Mouse (Mus musculus) layer of hippocampus, adult 18-20 months (tissue): ENCODE data around the gene 1700025G04Rik. TPM values are rescaled to one million over a fixed set of nuclear protein-coding genes. Genes with fewer than 3 reads are reported as not detected.
A peak's percentile ranks its signal among the peaks of the same experiment; 100 is the strongest.

Source experiments
- DNase-seq, 2 experiments: peaks; one replicate each; pipeline ENCODE4 v3.0.0; 2022; ENCODE audit warnings: low spot score in 2 of 2
- total RNA-seq, 2 experiments: library from RNA; stranded (reverse); gene quantifications; 2 replicates each; pipeline ENCODE4 v1.2.3; 2021

1700025G04Rik gene
- total RNA-seq, 2 experiments from 2014 or later = 60.3 to 70.8 TPM

GRCm38 (mm10) chr1:151971581-151971980 is 118.3 kb downstream of the 1700025G04Rik start:
- no peak for DNase-seq

GRCm38 (mm10) chr1:151968126-151968525 is 121.8 kb downstream of the 1700025G04Rik start:
- DNase-seq = no peak

- DNase-seq = no peak
These were observed 125.1 kb downstream of the 1700025G04Rik start for GRCm38 (mm10) chr1:151964811-151965210.

DNA sequence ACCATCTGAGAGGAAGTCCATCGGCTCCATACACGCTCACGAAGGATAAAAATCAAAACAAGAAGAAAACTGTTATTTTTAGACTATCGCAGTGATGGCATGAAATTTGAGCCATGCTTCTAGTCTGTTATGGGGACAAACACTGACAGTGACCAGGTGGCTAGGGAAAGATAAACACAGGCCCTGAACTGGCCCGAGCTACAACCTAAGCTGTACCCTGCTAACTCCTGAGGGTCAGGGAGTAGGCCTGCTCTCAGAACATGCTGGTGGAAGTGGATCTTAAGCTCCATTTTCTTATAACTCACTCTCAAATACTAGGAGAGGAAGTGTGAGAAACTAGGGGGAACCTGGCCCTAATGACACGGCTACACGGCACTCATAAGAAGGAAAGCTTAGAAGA is 126.7 kb downstream of the 1700025G04Rik start:
- DNase-seq = no peak

DNA sequence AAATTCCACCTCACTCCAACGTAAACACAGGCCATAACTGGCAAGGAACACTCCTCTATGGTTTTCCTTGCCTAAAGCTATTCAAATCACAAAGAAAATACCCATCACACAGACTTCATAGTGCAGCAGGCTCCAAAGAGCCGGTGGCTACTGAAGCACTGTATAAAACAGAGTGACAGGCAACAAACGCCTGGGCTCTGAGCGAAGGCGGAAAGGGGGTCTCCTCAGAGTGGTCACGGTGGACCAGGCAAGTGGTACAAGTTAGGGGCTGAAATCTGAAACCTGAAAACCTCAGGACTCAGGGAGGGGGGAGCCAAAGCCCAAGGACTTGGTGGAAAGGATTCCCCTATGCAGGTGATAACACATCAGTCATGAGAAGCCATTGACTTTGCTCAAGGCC is 127.8 kb downstream of the 1700025G04Rik start:
- DNase-seq = no peak

GRCm38 (mm10) chr1:151961204-151961603 is 128.7 kb downstream of the 1700025G04Rik start:
- DNase-seq = no peak

DNA sequence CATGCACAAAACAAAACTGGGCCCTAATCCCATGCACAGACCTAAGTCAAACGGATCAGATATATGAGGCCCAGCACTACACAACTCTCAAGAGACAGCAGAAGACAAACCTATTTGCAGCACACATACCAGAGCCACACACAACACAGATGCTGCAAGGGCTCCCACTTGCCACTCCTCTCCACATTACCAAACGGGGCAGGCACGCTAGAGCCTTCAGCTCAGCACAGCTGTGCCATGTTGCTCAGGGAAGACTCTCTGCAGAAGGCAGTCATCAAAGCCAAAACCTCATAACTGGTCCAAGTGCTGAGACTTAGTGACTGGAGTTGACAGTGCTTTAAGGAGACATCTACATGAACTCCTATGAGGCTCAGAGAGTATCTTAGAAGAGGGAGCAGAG is 130.9 kb downstream of the 1700025G04Rik start:
- no peak for DNase-seq

DNA sequence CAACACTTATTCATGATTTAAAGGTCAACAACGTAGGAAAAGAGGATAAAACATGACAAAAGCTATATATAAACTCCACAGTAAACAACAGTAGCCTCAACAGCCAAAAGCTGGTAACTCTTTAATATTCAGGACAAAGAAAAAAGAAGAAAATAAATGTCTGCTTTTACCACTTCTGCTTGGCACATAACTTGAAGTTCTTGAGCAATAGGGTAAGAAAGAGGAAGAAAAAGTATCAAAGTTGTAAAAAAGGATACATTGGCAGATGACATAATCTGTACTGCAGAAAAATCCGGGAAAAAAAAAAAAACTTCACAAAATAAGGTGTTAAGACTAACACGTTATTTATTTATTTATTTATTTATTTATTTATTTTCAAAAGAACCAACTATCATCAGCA is 131.5 kb downstream of the 1700025G04Rik start:
- DNase-seq = no peak

DNA sequence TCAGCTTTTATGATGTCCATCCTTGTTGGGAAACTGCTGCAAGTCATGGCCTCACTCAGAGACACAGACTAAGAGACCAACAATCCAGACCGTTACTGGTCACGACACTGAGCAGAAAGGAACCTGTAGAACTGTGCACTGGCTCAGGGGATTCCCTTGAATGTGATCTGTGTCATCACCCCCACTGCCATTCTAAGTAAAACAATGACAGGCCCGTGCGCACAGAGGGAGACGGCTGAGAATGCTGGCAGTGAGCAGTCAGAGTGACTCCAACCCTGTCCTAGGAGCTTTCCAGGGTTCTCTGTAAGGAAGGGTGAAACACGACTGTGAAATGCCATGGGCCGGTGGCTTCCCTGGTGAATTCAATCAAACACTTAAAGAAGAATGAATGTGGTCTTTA is 132.3 kb downstream of the 1700025G04Rik start:
- DNase-seq = no peak

DNA sequence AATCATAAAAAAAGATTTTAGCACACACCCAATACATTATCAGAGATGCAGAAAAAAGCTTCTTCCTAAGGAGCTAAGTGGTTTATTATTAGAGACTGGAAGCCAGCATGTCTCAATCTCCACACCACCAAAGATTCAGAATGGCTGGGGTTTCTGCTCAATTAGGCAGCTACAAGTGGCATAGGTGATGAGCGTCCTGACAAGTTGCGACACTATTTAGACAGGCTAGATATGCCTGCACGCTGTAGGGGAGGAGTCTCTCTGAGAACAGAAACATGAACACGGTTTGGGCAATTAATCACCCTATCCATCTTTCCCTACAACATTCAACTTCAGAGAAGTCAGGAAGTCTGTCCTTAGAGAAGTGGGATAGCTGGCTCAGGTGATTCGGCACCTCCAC is 134.1 kb downstream of the 1700025G04Rik start:
- DNase-seq = no peak

- peak in 1 of 2 experiments; percentile 59 for DNase-seq
These were observed 136.4 kb downstream of the 1700025G04Rik start for GRCm38 (mm10) chr1:151953563-151953962.

- DNase-seq = no peak
These were observed 141.9 kb downstream of the 1700025G04Rik start for GRCm38 (mm10) chr1:151948065-151948464.

DNA sequence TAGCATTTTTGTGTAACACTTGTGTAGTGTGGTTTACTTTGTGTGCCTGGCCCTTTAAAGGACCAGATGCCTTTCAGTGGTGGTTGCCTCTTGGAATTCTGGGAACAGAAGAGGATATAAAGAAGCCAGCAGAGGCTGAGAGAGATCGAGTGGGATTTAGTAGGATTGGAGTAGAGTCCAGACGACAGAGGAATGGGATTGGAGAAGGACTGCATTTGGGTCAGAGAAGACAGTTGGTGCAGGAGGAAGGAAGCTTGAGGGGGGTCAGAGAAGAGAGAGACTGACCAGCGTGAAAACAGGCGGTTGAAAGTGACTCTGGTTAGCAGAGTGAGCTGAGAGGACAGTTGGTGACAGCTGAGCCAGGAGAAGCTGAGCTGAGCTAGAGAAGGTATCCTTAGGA is 142.4 kb downstream of the 1700025G04Rik start:
- no peak for DNase-seq

DNA sequence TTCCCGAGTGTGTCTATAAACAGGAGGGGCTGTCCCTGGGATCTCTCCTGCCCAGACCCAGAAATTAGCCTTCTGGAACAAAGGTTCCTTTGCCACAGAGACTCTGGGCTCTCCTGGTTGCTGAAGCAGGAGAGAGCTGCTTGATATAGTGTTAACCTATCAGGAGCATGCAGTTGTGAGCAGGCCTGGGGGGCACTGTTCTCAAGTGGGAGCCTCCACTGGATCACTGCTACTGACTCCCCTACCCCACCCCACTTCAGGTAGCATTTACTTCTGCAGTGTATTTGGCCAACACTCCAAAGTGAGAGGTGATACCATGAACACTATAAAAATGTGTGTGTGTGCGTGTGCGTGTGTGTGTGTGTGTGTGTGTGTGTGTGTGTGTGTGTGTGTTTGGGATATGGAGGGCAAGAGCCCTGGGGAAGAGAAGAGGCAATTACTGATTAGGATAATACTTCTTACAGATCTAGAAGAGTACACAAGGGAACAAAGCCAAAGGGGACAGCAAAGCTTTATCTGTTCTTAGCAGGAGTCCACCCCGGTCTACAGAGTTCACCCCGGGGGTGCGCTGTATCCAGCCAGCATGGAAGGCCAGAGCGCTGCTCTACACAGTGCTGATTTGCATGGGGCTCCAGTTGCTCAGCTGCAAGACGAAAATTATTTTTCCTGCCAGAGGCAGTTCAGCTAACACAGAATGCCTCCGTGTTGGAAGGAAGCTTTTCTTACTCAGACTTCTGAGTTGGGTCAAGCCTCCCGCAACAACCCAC is 145.3 kb downstream of the 1700025G04Rik start:
- no peak for DNase-seq

GRCm38 (mm10) chr1:151943681-151944237 is 146.2 kb downstream of the 1700025G04Rik start:
- DNase-seq = no peak

DNA sequence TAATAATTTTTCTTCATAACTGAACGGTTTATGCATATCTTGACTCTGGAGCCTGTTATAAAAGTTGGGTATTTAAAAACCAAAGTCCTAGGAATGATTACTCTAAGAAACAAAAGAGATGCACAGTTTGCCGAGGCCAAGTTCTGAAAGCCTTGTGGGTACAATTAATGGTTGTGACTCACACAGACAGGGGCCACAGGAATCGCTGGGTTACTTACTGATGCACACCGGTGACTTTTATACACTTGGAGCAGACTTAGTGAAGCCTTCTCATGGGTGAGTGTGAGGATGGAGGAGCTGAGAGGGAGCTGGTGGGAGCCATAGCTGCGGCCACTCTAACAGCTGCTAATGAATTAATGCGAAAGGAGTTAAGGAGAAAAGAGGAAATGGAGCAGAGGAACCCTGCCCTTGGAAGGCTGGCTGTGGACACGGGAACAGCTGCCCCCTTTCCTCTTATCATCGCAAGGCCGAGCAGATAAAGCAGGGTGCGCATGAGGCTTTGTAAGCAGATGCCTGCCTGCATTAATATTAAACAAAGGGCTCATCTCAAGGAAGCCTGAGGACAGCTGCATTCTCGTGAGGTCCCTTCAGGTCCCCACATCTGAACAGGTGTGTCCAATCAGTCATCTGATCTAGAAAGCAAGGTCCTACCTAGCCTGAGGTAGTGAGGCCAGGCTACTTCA is 146.8 kb downstream of the 1700025G04Rik start:
- no peak for DNase-seq

DNA sequence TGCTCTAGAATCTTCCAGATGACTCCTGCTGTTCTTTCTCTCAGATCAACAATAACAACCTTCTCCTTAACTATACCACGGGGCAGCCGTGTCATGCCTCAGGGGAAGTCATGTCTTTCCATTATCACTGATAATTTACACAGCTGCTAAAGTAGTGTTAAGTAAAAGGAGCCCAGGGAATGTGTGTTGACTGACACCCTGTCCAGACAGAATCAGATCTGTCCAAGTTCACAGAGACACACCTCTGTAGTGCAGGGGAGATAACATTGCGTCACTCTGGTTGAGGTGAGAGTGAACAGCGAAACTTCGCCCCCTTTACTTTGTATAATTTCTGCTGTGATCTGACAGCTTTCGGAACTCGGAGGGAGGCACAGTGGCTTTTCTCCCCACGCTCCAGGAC is 149.9 kb downstream of the 1700025G04Rik start:
- no peak for DNase-seq

DNA sequence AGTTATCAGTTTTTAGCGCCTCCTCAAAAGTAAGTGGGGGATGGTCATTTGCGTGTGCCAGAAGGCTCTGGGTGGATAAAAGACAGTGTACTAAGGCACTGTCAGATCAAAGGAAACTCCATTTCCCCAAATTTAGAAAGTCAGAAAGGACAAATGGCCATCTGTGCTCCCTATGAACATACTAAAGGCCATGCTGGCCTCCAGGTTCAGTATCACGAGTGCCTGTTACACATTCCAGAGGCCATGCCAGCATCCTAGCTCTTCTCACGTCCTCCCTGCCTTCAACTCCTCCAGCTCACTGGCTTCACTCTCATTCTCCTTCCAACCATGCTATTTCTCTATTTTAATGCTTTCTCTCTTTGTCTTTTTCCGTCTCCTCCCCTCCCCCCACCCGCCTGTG is 150.4 kb downstream of the 1700025G04Rik start:
- DNase-seq = no peak

DNA sequence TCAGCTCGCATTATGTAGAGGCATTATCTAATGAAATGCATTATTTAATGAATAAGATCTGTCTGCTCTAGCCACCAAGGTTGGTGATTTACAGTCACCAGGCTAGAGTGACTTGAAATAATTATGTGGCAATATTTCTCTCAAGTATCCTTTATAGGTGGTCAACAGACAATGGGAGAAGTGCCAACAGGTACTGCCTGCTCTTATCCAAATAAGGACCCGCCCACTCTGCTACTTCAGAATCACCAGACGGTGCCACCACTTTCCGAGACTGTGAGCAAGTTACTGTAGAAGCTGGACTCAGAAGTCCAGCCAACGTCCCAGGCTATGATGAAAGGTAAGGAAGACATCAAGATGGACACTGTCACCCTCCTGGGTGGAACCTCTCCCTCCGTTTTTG is 156.3 kb downstream of the 1700025G04Rik start:
- DNase-seq = no peak

- peak in 1 of 2 experiments; percentile 37 for DNase-seq
These were observed 163.1 kb downstream of the 1700025G04Rik start for GRCm38 (mm10) chr1:151926826-151927225.

GRCm38 (mm10) chr1:151926141-151926540 is 163.8 kb downstream of the 1700025G04Rik start:
- DNase-seq = no peak

DNA sequence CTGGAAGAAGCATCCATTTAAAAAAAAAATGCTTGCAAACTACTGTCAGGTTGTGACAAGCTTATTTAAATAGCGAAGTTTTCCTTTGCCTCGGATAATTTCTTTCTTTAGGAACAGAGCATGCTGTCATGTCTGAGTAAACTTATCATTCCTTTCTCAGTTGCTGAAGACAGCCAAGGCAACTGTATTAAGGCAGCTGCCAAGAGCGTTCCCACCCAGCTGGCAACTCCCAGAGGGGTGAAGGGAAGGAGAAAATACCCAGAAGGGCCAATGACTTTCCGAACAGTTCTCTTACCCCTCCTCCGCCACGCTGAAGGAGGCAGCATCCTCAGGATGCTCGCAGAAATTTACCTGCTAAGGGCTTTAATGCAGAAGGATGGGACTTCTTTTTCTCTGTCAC is 164.2 kb downstream of the 1700025G04Rik start:
- DNase-seq = peak; percentile 20 to 49
